Mouse (Mus musculus) lung, adult 2 months (tissue): ENCODE data around the gene Fam83f.

Experiments
- CTCF ChIP-seq: fragments of 200-500 bp; IDR thresholded peaks from 2 replicates; pipeline ENCODE4 v1.5.1; 2011; ENCODE audit warnings: mild to moderate bottlenecking, low read length, control low read depth; ENCODE audit not compliant: insufficient read depth
- POLR2A ChIP-seq: fragments of 200-500 bp; IDR thresholded peaks from 2 replicates; pipeline ENCODE4 v1.6.1; 2011; ENCODE audit warnings: low read depth, mild to moderate bottlenecking, control low read depth, low read length, borderline replicate concordance; ENCODE audit errors: extremely low read depth

DNA sequence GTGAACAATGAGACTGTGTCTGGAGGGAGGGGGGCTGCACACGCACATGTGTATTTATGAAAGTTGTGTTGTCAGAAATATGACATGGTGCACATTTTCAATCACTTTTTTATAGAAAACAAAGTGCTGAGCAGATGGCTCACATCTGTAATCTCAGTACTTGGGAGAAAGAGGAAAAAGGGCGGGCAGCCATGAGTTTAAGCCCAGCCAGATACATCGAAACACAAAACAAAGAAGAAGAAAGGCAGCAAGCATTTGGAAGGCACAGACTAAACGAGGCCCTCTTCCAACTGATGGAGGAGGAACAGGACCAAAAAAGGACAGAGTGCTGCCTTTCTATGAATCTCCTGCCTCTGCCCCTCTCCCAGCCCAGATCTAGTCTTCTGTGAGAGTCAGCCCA lies 10.7 kb upstream of the Fam83f start:
- TF ChIP-seq CTCF (no peak), POLR2A (no peak)
